Mouse (Mus musculus) CD4-positive naive resting alpha-beta T cell, adult 76 days (primary cell): ENCODE measurements around the gene Mroh3. TPM values are rescaled to one million over a fixed set of nuclear protein-coding genes. Genes with fewer than 3 reads are reported as not detected.

Experiments
- total RNA-seq: library from RNA; stranded (reverse); gene quantifications from one replicate; pipeline ENCODE4 v1.2.4, GENCODE M21; 2023

The Mroh3 gene
- not detected for total RNA-seq

GRCm38 (mm10) chr1:136212803-136213202, at the start of gene Mroh3:
Gene Mroh3, minus strand, starts transcription at chr1:136212828.

GRCm38 (mm10) chr1:136260635-136261238, 48.1 kb upstream of the Mroh3 start, which contains the start of gene Gpr25:
Gene Gpr25, minus strand, starts transcription at chr1:136260873.

GRCm38 (mm10) chr1:136233892-136234594, 21.4 kb upstream of the Mroh3 start, which contains the start of gene Inava:
Gene Inava, minus strand, starts transcription at chr1:136234264.

Other genes starting within 250 kb of the Mroh3 start
- not detected for gene Igfn1, start 206.5 kb downstream of the Mroh3 start, total RNA-seq
- 20.8 TPM for gene Tmem9, start 204.7 kb downstream of the Mroh3 start, total RNA-seq
- gene Ascl5, start 162.0 kb downstream of the Mroh3 start, total RNA-seq: not detected
- 1.8 TPM for gene Cacna1s, start 160.1 kb downstream of the Mroh3 start, total RNA-seq
- gene Kif21b, start 81.4 kb downstream of the Mroh3 start, total RNA-seq: 353 TPM
- not detected for gene Inava, start 21.4 kb upstream of the Mroh3 start, total RNA-seq
- not detected for gene Gpr25, start 48.0 kb upstream of the Mroh3 start, total RNA-seq
- gene Camsap2, start 133.3 kb upstream of the Mroh3 start, total RNA-seq: 44.4 TPM
- 13.2 TPM for gene Ddx59, start 202.4 kb upstream of the Mroh3 start, total RNA-seq